Mouse (Mus musculus): ENCODE results near the gene Prf1. TPM values are rescaled to one million over a fixed set of nuclear protein-coding genes. Genes with fewer than 3 reads are reported as not detected.

Gene Prf1
- polyA plus RNA-seq, 1 experiment from 2014 or later = not detected

GRCm38 (mm10) chr10:61290016-61290415 lies 7.6 kb upstream of the Prf1 start:
- ATAC-seq (ENCODE audit: extremely low read depth, insufficient number of reproducible peaks, low FRiP score, low TSS enrichment) = no peak
- Histone ChIP-seq H3K27me3 (replicated peaks) (no peaks in the 10 kb centered on the region), H3K9ac (0 out of 2 replicates have a peak overlapping the region, but pooled peaks have one; percentile 2), H3K4me2 (0 out of 2 replicates have a peak overlapping the region, but pooled peaks have one; percentile 9), H3K27ac (replicated peaks) (peak overlapping the region; percentile 92), H3K4me1 (peaks cover 29% of the 10 kb centered on the region), H3K36me3 (no peaks in the 10 kb centered on the region), H3K9me3 (no peaks in the 10 kb centered on the region), H3K4me3 (no peak overlapping the region)
- 34% methylated on average over 2 of the region's 2 CpGs for WGBS

- H3K9me3 ChIP-seq = no peaks in the 10 kb centered on the region; the same call in 1 of the 2 replicates
- peak overlapping the region; percentile 92 for H3K27ac ChIP-seq (replicated peaks)
- ATAC-seq (ENCODE audit: extremely low read depth, insufficient number of reproducible peaks, low FRiP score, low TSS enrichment) = no peak
- WGBS = 56% methylated on average over 2 of the region's 2 CpGs
- no peaks in the 10 kb centered on the region for H3K36me3 ChIP-seq
- peak overlapping the region; percentile 9; the same call in 1 of the 2 replicates for H3K4me2 ChIP-seq
- peaks cover 29% of the 10 kb centered on the region for H3K4me1 ChIP-seq
- no peaks in the 10 kb centered on the region for H3K27me3 ChIP-seq (replicated peaks)
- no peak overlapping the region for H3K4me3 ChIP-seq
- H3K9ac ChIP-seq = peak overlapping the region; percentile 2; the same call in 1 of the 2 replicates
These were observed 7.2 kb upstream of the Prf1 start for GRCm38 (mm10) chr10:61290479-61290878.

GRCm38 (mm10) chr10:61294242-61294641 lies 3.4 kb upstream of the Prf1 start:
- ATAC-seq (ENCODE audit: extremely low read depth, insufficient number of reproducible peaks, low FRiP score, low TSS enrichment) = no peak
- no peak overlapping the region for H3K4me3 ChIP-seq
- H3K27ac ChIP-seq (replicated peaks) = no peak overlapping the region
- peaks cover 17% of the 10 kb centered on the region for H3K4me1 ChIP-seq
- H3K36me3 ChIP-seq = no peaks in the 10 kb centered on the region
- H3K9ac ChIP-seq = no peak overlapping the region
- no peak overlapping the region for H3K4me2 ChIP-seq
- 54% methylated on average over 8 of the region's 8 CpGs for WGBS
- no peaks in the 10 kb centered on the region for H3K27me3 ChIP-seq (replicated peaks)
- H3K9me3 ChIP-seq = no peaks in the 10 kb centered on the region; the same call in 1 of the 2 replicates

GRCm38 (mm10) chr10:61296713-61297445 lies 754 bp upstream of the Prf1 start:
- no peak overlapping the region for H3K9ac ChIP-seq
- H3K9me3 ChIP-seq = no peaks in the 10 kb centered on the region; the same call in 1 of the 2 replicates
- no peak overlapping the region for H3K27ac ChIP-seq (replicated peaks)
- no peak for ATAC-seq (ENCODE audit: extremely low read depth, insufficient number of reproducible peaks, low FRiP score, low TSS enrichment)
- H3K36me3 ChIP-seq = no peaks in the 10 kb centered on the region
- 0 out of 2 replicates have a peak, but pooled peaks cover 5% of the 10 kb centered on the region for H3K4me1 ChIP-seq
- 72% methylated on average over 8 of the region's 8 CpGs for WGBS
- H3K4me2 ChIP-seq = no peak overlapping the region
- H3K4me3 ChIP-seq = no peak overlapping the region
- H3K27me3 ChIP-seq (replicated peaks) = no peaks in the 10 kb centered on the region

GRCm38 (mm10) chr10:61300996-61301395 lies 3.4 kb downstream of the Prf1 start:
- 62% methylated on average over 3 of the region's 3 CpGs for WGBS
- H3K9ac ChIP-seq = no peak overlapping the region

GRCm38 (mm10) chr10:61304046-61304445 lies 6.4 kb downstream of the Prf1 start:
- H3K9me3 ChIP-seq = no peaks in the 10 kb centered on the region
- ATAC-seq (ENCODE audit: extremely low read depth, insufficient number of reproducible peaks, low FRiP score, low TSS enrichment) = no peak
- no peak overlapping the region for H3K9ac ChIP-seq
- no peaks in the 10 kb centered on the region for H3K27me3 ChIP-seq (replicated peaks)
- 0 out of 2 replicates have a peak, but pooled peaks cover 3% of the 10 kb centered on the region for H3K36me3 ChIP-seq
- WGBS = 84% methylated on average over 6 of the region's 6 CpGs
- H3K4me3 ChIP-seq = no peak overlapping the region
- H3K4me2 ChIP-seq = no peak overlapping the region
- no peak overlapping the region for H3K27ac ChIP-seq (replicated peaks)
- no peaks in the 10 kb centered on the region for H3K4me1 ChIP-seq

More at GRCm38 (mm10) chr10:61300996-61301395, 3.4 kb downstream of the Prf1 start:
- Histone ChIP-seq H3K27me3 (replicated peaks) (no peaks in the 10 kb centered on the region), H3K36me3 (0 out of 2 replicates have a peak, but pooled peaks cover 3% of the 10 kb centered on the region), H3K4me2 (no peak overlapping the region), H3K4me3 (no peak overlapping the region), H3K4me1 (0 out of 2 replicates have a peak, but pooled peaks cover 5% of the 10 kb centered on the region), H3K27ac (replicated peaks) (no peak overlapping the region), H3K9me3 (no peaks in the 10 kb centered on the region)
- ATAC-seq (ENCODE audit: extremely low read depth, insufficient number of reproducible peaks, low FRiP score, low TSS enrichment) = no peak

- Histone ChIP-seq H3K4me3 (no peak overlapping the region), H3K27ac (replicated peaks) (no peak overlapping the region), H3K4me1 (no peaks in the 10 kb centered on the region), H3K9ac (no peak overlapping the region), H3K9me3 (no peaks in the 10 kb centered on the region), H3K27me3 (replicated peaks) (no peaks in the 10 kb centered on the region), H3K36me3 (0 out of 2 replicates have a peak, but pooled peaks cover 3% of the 10 kb centered on the region), H3K4me2 (no peak overlapping the region)
- no peak for ATAC-seq (ENCODE audit: extremely low read depth, insufficient number of reproducible peaks, low FRiP score, low TSS enrichment)
- 69% methylated on average over 13 of the region's 13 CpGs for WGBS
These were observed 8.4 kb downstream of the Prf1 start for GRCm38 (mm10) chr10:61305928-61306590.

- 68% methylated on average over 12 of the region's 12 CpGs for WGBS
- Histone ChIP-seq H3K4me2 (no peak overlapping the region), H3K9me3 (no peaks in the 10 kb centered on the region), H3K9ac (no peak overlapping the region), H3K4me1 (peaks cover 21% of the 10 kb centered on the region), H3K27ac (replicated peaks) (no peak overlapping the region), H3K27me3 (replicated peaks) (no peaks in the 10 kb centered on the region), H3K36me3 (0 out of 2 replicates have a peak, but pooled peaks cover 3% of the 10 kb centered on the region), H3K4me3 (no peak overlapping the region)
- no peak for ATAC-seq (ENCODE audit: extremely low read depth, insufficient number of reproducible peaks, low FRiP score, low TSS enrichment)
These were observed 11.2 kb downstream of the Prf1 start for GRCm38 (mm10) chr10:61308706-61309320.

- ATAC-seq (ENCODE audit: extremely low read depth, insufficient number of reproducible peaks, low FRiP score, low TSS enrichment) = 0 out of 2 replicates have a peak, but pooled peaks have one; percentile 37
- no peaks in the 10 kb centered on the region for H3K9me3 ChIP-seq
- no peaks in the 10 kb centered on the region; the same call in 1 of the 2 replicates for H3K36me3 ChIP-seq
- peak overlapping the region; percentile 81 for H3K27ac ChIP-seq (replicated peaks)
- WGBS = 24% methylated on average over 6 of the region's 6 CpGs
- no peaks in the 10 kb centered on the region for H3K27me3 ChIP-seq (replicated peaks)
- H3K9ac ChIP-seq = peak overlapping the region; percentile 41; the same call in 1 of the 2 replicates
- peaks cover 35% of the 10 kb centered on the region for H3K4me1 ChIP-seq
- no peak overlapping the region for H3K4me3 ChIP-seq
- no peak overlapping the region for H3K4me2 ChIP-seq
These were observed 14.5 kb downstream of the Prf1 start for GRCm38 (mm10) chr10:61312159-61312558.

- Histone ChIP-seq H3K9me3 (no peaks in the 10 kb centered on the region), H3K27me3 (replicated peaks) (no peaks in the 10 kb centered on the region), H3K36me3 (no peaks in the 10 kb centered on the region; the same call in 1 of the 2 replicates), H3K4me1 (peaks cover 35% of the 10 kb centered on the region), H3K4me3 (no peak overlapping the region), H3K4me2 (no peak overlapping the region), H3K9ac (no peak overlapping the region), H3K27ac (replicated peaks) (peak overlapping the region; percentile 81)
- 56% methylated on average over 7 of the region's 7 CpGs for WGBS
- no peak for ATAC-seq (ENCODE audit: extremely low read depth, insufficient number of reproducible peaks, low FRiP score, low TSS enrichment)
These were observed 15.1 kb downstream of the Prf1 start for GRCm38 (mm10) chr10:61312754-61313153.

- Histone ChIP-seq H3K36me3 (peaks cover 7% of the 10 kb centered on the region), H3K4me3 (no peak overlapping the region), H3K27me3 (replicated peaks) (no peaks in the 10 kb centered on the region), H3K4me2 (no peak overlapping the region), H3K27ac (replicated peaks) (0 out of 2 replicates have a peak overlapping the region, but pooled peaks have one; percentile 3), H3K9me3 (no peaks in the 10 kb centered on the region), H3K4me1 (peaks cover 35% of the 10 kb centered on the region), H3K9ac (no peak overlapping the region)
- ATAC-seq (ENCODE audit: extremely low read depth, insufficient number of reproducible peaks, low FRiP score, low TSS enrichment) = no peak
- WGBS = 16% methylated on average over 7 of the region's 7 CpGs
These were observed 16.1 kb downstream of the Prf1 start for GRCm38 (mm10) chr10:61313750-61314149.

Measured in heart, embryonic 13.5 days (tissue).